Mouse (Mus musculus) limb, embryonic 10.5 days (tissue): ENCODE data around the gene Prph2. TPM values are rescaled to one million over a fixed set of nuclear protein-coding genes. Genes with fewer than 3 reads are reported as not detected.

Source experiments
- DNase-seq: peaks from one replicate; pipeline ENCODE4 v3.0.0-alpha.2; 2017; ENCODE audit warnings: low spot score
- H3K27ac ChIP-seq: fragments of 300-500 bp; sonication (generic); 2 replicates; pipeline ENCODE4 v1.5.1; 2016; ENCODE audit warnings: mild to moderate bottlenecking
- H3K27me3 ChIP-seq: fragments of 300-500 bp; sonication (generic); 2 replicates; pipeline ENCODE4 v1.6.1; 2016; ENCODE audit warnings: low read depth, mild to moderate bottlenecking; ENCODE audit not compliant: poor library complexity, severe bottlenecking
- H3K36me3 ChIP-seq: fragments of 300-500 bp; sonication (generic); 2 replicates; pipeline ENCODE4 v1.6.1; 2016; ENCODE audit warnings: mild to moderate bottlenecking, moderate library complexity
- H3K4me1 ChIP-seq: fragments of 300-500 bp; sonication (generic); 2 replicates; pipeline ENCODE4 v1.6.1; 2016
- H3K4me3 ChIP-seq: fragments of 300-500 bp; sonication (generic); 2 replicates; pipeline ENCODE4 v1.5.1; 2016; ENCODE audit warnings: mild to moderate bottlenecking, moderate library complexity
- H3K9me3 ChIP-seq: fragments of 300-500 bp; sonication (generic); replicated peaks from 2 replicates; pipeline ENCODE4 v1.6.1; 2016; ENCODE audit warnings: mild to moderate bottlenecking
- WGBS: fragments of 180-500 bp; shearing (Covaris S2); methylation state at CpG from one replicate; pipeline ENCODE4 v1.1.7; 2016; 5-methylcytosine and 5-hydroxymethylcytosine counted together
- polyA plus RNA-seq: library from polyadenylated mRNA; unstranded; fragments of >200 nt; fragmentation: Nextera tagmentation; extraction: Ambion mirVana; gene quantifications from 2 replicates; pipeline ENCODE4 v1.2.1, GENCODE M21; 2016

Prph2 gene
- polyA plus RNA-seq, 1 experiment from 2014 or later = not detected

GRCm38 (mm10) chr17:46883107-46883506, 27.2 kb upstream of the Prph2 start:
- H3K27me3 ChIP-seq = no peaks in the 10 kb centered on the region
- no peaks in the 10 kb centered on the region for H3K9me3 ChIP-seq
- no peak for DNase-seq
- H3K4me1 ChIP-seq = peaks cover 19% of the 10 kb centered on the region
- 89% methylated on average over 9 of the region's 9 CpGs for WGBS
- no peak overlapping the region for H3K27ac ChIP-seq
- H3K36me3 ChIP-seq = no peaks in the 10 kb centered on the region
- no peak overlapping the region for H3K4me3 ChIP-seq

DNA sequence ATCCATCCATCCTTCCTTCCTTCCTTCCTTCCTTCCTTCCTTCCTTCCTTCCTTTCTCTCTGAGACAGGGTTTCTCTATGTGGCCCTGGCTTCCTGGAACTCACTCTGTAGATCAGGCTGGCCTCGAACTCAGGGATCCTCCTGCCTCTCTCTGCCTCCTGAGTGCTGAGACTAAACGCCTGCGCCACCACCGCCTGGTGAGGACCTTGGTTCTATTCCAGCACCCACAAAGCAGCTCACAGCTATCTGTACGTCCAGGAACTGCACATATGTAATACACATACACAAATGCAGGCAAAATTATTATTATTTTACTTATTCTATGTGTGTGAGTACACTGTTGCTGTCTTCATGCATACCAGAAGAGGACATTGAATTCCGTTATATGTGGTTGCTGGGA, 25.5 kb upstream of the Prph2 start:
- no peak for DNase-seq
- Histone ChIP-seq H3K36me3 (no peaks in the 10 kb centered on the region), H3K27me3 (no peaks in the 10 kb centered on the region), H3K9me3 (no peaks in the 10 kb centered on the region), H3K27ac (no peak overlapping the region), H3K4me1 (peaks cover 29% of the 10 kb centered on the region), H3K4me3 (no peak overlapping the region)
- WGBS = 95% methylated on average over 6 of the region's 6 CpGs

DNA sequence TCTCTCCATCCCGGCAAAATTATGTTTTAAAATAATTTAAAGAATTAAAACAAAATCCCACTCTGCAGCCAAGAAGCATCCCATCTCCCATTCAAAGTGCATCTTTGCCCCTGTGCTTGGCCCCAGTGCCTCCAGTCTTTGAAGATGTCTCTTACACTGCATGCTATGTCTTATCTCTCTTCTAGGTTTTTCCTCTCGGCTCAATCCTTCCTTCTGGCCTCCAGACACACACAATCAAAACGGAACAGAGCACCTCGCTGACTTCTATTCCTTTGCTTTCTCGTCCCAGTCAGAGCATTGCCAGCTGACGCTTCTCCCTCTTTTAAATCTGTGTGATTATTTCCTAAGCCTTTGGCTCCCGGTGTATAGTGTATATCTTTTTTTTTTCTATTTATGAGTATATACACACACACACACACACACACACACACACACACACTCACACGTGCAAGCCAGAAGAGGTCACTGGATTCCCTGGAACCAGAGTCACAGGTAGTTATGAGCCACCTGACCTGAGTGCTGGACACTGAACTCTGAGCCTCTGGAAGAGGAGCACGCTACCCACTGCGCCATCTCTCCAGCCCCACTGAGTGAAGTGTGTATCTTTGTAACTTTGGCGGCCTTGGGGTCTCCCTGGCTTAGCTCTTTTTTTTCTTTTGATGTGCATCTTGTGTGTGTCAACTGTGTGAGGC, 24.9 kb upstream of the Prph2 start:
- WGBS = 83% methylated on average over 11 of the region's 11 CpGs

DNA sequence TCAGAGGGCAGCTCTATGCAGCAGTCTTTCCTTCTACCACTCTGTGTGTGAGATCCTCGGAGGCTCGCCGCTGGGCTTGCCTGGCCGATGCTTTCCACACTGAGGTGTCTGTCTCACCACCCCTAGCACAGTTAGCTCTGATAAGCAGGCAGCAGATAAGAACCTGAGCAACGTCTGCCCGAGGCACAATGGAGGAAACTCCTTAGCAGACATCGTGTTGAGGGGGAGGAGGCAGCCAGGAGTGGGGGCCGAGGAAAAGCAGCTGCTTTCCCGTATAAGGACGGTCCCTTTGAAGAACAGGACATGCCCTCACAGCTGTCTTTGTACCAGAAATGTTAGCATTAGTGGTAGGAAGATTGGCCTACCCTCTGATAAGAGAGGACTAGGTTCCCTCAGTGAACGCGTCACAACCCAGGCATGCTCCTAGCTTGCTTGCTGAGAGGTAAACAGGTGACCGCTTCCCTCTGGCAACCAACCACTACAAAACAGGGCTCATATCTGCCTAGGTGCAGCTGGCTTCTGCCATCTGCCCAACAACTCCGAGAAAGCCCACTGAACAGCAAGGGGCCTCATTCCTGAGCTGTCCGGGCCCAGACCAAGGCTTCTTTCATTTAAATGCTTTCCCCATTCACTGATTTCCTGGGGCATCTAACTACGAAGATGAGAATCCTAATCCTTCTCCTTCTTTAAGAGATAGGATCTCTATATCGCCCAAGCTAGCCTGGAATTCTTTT, 24.2 kb upstream of the Prph2 start:
- DNase-seq = no peak
- H3K27me3 ChIP-seq = no peaks in the 10 kb centered on the region
- H3K27ac ChIP-seq = 0 out of 2 replicates have a peak overlapping the region, but pooled peaks have one; percentile 16
- no peaks in the 10 kb centered on the region for H3K36me3 ChIP-seq
- WGBS = 48% methylated on average over 17 of the region's 17 CpGs
- H3K4me1 ChIP-seq = peaks cover 29% of the 10 kb centered on the region
- H3K4me3 ChIP-seq = no peak overlapping the region
- H3K9me3 ChIP-seq = no peaks in the 10 kb centered on the region

More for the DNA sequence above, 24.9 kb upstream of the Prph2 start:
- Histone ChIP-seq H3K27me3 (no peaks in the 10 kb centered on the region), H3K4me3 (no peak overlapping the region), H3K4me1 (peaks cover 26% of the 10 kb centered on the region), H3K36me3 (no peaks in the 10 kb centered on the region), H3K27ac (0 out of 2 replicates have a peak overlapping the region, but pooled peaks have one; percentile 16), H3K9me3 (no peaks in the 10 kb centered on the region)
- DNase-seq = no peak

GRCm38 (mm10) chr17:46888511-46889212, 21.6 kb upstream of the Prph2 start:
- WGBS = 35% methylated on average over 16 of the region's 16 CpGs
- peaks cover 43% of the 10 kb centered on the region for H3K4me1 ChIP-seq
- H3K4me3 ChIP-seq = peak overlapping the region; percentile 87
- peak overlapping the region; percentile 95 for H3K27ac ChIP-seq
- no peaks in the 10 kb centered on the region for H3K27me3 ChIP-seq
- peaks cover 18% of the 10 kb centered on the region for H3K36me3 ChIP-seq
- DNase-seq = peak; percentile 43
- H3K9me3 ChIP-seq = no peaks in the 10 kb centered on the region

GRCm38 (mm10) chr17:46889450-46890084, 20.7 kb upstream of the Prph2 start:
- peaks cover 43% of the 10 kb centered on the region for H3K4me1 ChIP-seq
- H3K27ac ChIP-seq = peak overlapping the region; percentile 95
- peaks cover 21% of the 10 kb centered on the region for H3K36me3 ChIP-seq
- H3K27me3 ChIP-seq = no peaks in the 10 kb centered on the region
- H3K9me3 ChIP-seq = no peaks in the 10 kb centered on the region
- H3K4me3 ChIP-seq = peak overlapping the region; percentile 87
- DNase-seq = peak; percentile 81
- under 1% methylated on average over 44 of the region's 44 CpGs for WGBS

DNA sequence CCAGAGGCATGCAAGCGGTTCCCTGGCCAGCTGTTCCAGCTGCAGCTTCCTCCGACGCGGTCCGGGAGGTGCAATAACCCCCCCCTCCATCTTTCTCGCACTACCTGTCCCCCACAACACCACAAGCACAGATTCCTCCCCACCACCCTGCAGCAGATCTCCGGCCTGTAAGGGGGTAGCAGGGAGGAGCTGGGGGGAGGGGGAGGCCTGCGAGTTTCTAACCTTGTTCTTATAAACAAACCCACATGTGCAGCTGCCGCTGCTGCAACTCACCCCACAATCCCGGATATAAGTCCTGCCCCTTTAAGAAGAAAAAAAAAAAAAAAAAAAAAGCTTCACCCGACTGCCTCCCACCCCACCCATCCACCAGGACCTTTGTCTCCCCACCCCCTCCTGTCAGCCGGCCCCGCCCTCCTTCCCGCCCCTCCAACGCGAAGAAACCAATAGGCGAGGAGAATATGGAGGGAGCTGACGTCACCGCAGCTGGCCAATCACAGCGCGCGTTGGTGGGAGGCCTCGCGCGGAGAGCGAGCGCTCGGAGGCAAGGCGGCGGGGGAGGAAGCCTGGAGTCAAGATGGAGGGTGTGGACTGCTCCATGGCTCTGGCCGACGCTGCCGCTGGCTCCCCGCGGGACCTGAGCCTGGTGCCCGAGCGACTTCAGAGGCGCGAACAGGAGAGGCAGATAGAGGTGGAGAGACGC, 20.0 kb upstream of the Prph2 start, which contains the start of gene Tbcc:
Gene Tbcc (plus strand): TSS at position 569 of the 700 bp plus-strand sequence.
- Histone ChIP-seq H3K27ac (peak within 1 kb of the TSS; percentile 95), H3K4me3 (peak within 1 kb of the TSS; percentile 87), H3K9me3 (no peaks in the 10 kb centered on the region), H3K27me3 (no peaks in the 10 kb centered on the region), H3K36me3 (peaks cover 21% of the 10 kb centered on the region), H3K4me1 (peaks cover 43% of the 10 kb centered on the region)
- under 1% methylated on average over 40 of the region's 40 CpGs for WGBS
- DNase-seq = peak; percentile 99

DNA sequence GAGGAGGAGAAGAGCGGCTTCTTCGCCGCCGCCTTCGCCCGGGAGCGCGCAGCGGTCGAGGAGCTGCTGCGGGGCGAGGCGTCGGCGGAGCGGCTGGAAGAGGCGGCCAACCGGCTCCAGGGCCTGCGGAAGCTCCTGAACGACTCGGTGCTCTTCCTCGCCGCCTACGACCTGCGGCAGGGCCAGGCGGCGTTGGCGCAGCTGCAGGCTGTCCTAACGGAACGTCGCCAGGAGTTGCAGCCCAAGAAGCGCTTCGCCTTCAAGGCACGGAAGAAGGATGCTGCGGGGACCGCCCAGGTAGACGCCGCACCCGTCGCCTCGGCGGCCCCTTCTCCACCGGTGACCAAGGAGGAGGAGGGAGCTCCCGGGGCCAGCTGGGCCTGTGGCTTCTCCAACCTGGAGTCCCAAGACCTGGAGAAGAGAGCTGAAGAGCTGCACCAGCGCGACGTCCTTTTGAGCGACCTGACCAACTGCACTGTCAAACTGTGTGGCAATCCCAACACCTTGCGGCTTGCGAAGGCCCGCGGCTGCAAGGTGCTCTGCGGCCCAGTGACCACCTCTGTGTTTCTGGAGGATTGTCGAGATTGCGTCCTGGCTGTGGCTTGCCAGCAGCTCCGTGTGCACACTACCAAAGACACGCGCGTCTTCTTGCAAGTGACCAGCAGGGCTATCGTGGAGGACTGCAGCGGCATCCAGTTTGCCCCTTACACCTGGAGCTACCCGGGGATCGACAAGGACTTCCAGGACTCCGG, 19.2 kb upstream of the Prph2 start:
- Histone ChIP-seq H3K27ac (peak overlapping the region; percentile 95), H3K36me3 (peaks cover 21% of the 10 kb centered on the region), H3K4me1 (peaks cover 37% of the 10 kb centered on the region), H3K4me3 (peak overlapping the region; percentile 87), H3K27me3 (no peaks in the 10 kb centered on the region), H3K9me3 (no peaks in the 10 kb centered on the region)
- 3% methylated on average over 64 of the region's 64 CpGs for WGBS
- DNase-seq = peak; percentile 68

- H3K4me1 ChIP-seq = peaks cover 42% of the 10 kb centered on the region
- H3K27me3 ChIP-seq = no peaks in the 10 kb centered on the region
- no peak for DNase-seq
- H3K27ac ChIP-seq = no peak overlapping the region
- H3K4me3 ChIP-seq = no peak overlapping the region
- H3K36me3 ChIP-seq = peaks cover 21% of the 10 kb centered on the region
- no peaks in the 10 kb centered on the region for H3K9me3 ChIP-seq
- 95% methylated on average over 9 of the region's 9 CpGs for WGBS
Observed at GRCm38 (mm10) chr17:46895426-46895825, 14.8 kb upstream of the Prph2 start.

DNA sequence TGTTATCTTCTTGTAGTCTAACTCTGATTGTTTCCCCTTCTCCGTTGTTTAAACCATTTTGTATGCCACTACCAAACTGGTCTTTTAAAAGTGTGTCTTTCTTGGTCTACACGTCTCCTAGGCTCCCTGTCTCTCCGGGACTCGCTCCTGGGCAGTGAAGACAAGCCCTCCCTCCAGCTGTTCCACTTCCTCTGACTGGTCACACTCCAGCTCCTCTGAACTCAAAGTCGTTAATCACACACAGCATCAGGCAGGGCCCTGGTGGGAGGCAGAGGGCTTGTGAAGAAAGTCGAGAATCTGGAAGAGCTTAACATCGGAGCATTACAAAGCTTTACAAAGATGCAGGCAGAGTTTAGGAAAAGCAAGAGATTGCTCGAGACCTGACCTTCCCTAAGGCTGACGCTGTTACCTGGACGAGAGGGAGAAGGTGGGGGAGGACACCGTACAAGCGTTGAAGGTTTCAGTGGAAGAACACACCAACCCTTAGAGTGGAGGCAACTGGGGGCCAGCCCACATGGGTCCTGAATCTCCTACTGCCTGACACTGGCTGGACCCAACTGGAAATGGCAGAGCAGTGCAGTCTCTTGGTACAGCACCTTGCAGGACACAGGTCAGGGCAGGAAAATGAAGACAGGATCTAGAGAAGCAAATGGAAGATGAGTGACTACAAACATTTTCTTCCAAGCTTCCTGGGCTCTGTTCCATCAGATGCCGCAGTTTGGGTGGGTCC, 12.9 kb upstream of the Prph2 start:
- DNase-seq = no peak
- peak overlapping the region; percentile 70 for H3K27ac ChIP-seq
- no peak overlapping the region for H3K4me3 ChIP-seq
- H3K27me3 ChIP-seq = no peaks in the 10 kb centered on the region
- H3K9me3 ChIP-seq = no peaks in the 10 kb centered on the region
- H3K4me1 ChIP-seq = peaks cover 26% of the 10 kb centered on the region
- H3K36me3 ChIP-seq = peaks cover 16% of the 10 kb centered on the region
- WGBS = 40% methylated on average over 13 of the region's 13 CpGs

DNA sequence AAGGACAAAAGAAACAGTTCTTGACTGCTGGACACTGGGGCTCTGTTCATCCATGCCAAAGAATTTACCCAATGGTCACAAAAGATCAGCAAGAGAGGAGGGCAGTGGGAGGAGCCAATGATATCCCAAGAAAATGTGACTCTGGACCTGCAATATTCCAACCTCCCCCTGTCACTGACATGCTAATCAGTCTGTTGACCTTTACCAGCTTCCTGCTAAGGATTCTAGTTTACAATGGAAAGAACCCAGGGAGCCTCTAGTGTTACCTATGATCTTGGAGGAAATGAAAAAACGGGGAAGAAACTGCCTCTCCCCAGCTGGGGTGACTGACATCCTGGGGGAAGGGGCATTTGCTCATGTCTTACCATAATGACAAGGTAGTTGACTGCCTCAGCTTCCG, 9.3 kb upstream of the Prph2 start:
- Histone ChIP-seq H3K36me3 (no peaks in the 10 kb centered on the region), H3K4me3 (no peak overlapping the region), H3K27me3 (no peaks in the 10 kb centered on the region), H3K27ac (no peak overlapping the region), H3K4me1 (peaks cover 22% of the 10 kb centered on the region), H3K9me3 (no peaks in the 10 kb centered on the region)
- no peak for DNase-seq
- WGBS = 52% methylated on average over 2 of the region's 2 CpGs
